Mouse (Mus musculus) heart, postnatal 0 days (tissue): ENCODE results near the gene Ankrd17.

Experiments used
- CTCF ChIP-seq: IDR thresholded peaks from 2 replicates; pipeline ENCODE4 v1.5.1; 2016; ENCODE audit warnings: antibody characterized with exemption, control low read depth, low read depth
- EP300 ChIP-seq: IDR thresholded peaks from 2 replicates; pipeline ENCODE4 v1.6.1; 2016; ENCODE audit warnings: antibody characterized with exemption, low read depth

GRCm38 (mm10) chr5:90366121-90367066 lies at the start of gene Ankrd17:
- TF ChIP-seq CTCF (no peak), EP300 (no peak)
